Mouse (Mus musculus): ENCODE results near the gene Ccdc87. TPM values are rescaled to one million over a fixed set of nuclear protein-coding genes. Genes with fewer than 3 reads are reported as not detected.
"Not testable (repeated sequence)": the region's sequence is repeated elsewhere in the genome, so short reads cannot be mapped to it uniquely, and the experiment has no call there.

Ccdc87 gene
- total RNA-seq, 2 experiments from 2014 or later: not detected

DNA sequence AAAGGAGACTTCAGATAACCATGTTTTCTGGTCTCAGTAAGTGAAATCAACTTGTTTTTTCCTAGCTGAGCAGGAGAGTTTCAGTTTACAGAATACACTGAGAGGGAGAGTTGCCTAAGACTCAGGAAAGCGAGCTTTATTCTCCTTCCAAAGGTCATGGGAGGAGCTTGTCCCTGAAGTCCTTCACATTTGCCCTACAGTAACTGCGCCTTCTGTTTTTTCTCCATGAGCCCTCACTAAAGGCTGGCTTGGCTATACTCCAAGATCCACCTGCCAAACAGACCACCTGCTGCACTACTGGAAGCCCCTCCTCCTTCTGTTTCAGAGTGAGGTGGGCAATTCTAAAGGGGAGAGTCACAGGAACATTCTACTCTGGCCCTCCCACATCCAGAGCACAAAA, 3.1 kb upstream of the Ccdc87 start:
- no peak for ATAC-seq (replicated peaks; ENCODE audit: low FRiP score, poor library complexity, severe bottlenecking)

DNA sequence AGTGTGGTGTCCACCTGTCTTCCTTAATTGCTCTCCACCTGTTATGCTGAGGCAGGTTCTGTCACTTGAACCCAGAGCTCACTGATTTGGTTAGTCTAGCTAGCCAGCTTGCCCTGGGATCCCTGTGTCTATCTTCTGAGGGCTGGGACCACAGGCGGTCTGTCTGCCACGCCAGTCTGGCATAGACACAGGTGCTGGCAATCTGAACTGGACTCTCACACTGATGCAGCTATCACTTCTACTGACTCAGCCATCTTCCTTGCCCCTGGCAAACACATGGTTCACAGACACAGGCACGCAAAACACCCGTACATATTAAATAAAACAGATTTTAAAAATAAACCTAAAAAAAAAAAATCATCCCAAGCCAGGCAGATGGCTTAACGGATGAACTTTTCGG, 2.1 kb upstream of the Ccdc87 start:
- no peak for ATAC-seq (replicated peaks; ENCODE audit: low FRiP score, poor library complexity, severe bottlenecking)

DNA sequence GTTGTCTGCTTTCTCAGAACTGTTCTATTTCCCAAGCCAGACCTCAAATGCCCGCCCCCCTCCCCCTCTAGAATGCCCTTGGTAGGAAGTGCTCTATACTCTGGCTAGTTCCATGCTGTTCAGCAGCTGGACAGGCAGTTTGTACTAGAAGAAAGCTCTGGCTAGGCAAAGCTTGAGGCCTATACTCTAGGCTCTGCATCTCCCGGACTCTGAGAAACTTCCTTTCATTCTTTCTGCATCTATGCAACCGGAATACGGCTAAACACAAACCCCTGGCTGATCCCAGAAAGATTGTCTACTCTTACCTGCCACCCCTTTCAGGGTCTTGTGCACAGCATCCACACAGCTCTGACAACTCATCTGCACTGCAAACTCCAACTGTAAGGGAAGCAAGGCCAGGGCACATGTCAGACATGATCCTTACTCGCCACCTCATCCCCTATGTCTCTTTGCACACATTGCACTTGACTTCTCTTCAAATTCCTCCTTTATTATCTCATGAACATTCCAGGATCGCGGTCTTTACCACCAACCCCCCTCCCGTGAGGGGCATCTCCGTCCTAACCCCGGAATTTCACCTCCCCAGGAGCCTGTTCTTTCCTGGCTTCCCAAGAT, 533 bp upstream of the Ccdc87 start:
- peak; percentile 49 for ATAC-seq (replicated peaks; ENCODE audit: low FRiP score, poor library complexity, severe bottlenecking)

DNA sequence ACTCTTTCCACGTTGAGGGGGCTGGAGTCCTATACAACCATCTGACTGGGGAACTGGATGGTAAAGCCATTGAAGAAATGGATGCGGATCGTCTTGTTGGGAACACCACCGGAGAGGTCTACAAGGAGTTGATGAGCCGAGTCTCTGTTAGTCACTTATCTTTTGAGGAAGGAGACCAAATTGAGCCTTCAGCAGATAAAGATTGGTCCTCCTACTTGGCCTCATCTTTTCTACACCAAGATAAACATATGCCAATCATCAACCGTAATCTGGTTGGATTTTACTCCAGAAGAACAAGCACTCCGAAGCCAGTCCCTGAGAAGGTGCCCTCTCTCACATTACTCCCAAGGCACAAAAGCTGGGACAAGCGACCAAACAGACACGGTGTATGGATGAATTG, 1.7 kb downstream of the Ccdc87 start:
- ATAC-seq (replicated peaks; ENCODE audit: low FRiP score, poor library complexity, severe bottlenecking): no peak

DNA sequence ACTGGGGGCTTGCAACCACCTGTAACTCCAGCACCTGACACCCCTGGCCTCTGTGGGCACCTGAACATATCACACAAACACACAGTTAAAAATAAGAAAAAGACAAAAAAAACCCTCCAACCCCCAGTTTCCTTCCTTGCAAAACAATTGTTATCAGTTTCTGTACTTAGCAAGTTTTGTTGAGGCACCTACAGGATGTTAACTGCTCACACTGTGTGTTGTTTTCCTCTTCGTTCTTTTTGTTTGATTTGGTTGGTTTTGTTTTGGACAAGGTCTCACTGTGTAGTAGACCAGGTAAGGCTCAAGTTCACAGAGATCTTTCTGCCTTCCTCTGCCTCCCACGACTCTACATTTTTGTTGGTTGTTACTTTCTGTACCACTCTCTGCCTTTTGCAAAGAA, 3.4 kb downstream of the Ccdc87 start:
- no peak for ATAC-seq (replicated peaks; ENCODE audit: low FRiP score, poor library complexity, severe bottlenecking)

DNA sequence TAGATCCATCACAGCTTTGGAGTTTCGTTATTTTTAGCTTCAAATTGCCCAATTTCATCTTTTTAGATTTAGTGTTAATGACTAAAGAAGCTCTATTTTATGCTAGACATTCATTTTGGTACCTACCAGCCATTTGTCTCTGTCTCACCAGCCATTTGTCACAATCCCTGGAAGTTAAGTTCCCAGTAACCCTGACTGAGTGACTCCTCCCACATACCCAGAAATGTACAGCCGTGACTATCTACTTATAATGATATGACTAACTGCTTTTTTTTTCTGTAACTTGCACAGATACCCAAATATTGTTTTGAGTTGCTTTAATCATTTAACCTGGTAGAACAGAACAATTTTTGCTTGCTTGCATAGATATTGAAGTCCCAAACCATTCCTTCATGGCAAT, 6.7 kb downstream of the Ccdc87 start:
- no peak for ATAC-seq (replicated peaks; ENCODE audit: low FRiP score, poor library complexity, severe bottlenecking)

DNA sequence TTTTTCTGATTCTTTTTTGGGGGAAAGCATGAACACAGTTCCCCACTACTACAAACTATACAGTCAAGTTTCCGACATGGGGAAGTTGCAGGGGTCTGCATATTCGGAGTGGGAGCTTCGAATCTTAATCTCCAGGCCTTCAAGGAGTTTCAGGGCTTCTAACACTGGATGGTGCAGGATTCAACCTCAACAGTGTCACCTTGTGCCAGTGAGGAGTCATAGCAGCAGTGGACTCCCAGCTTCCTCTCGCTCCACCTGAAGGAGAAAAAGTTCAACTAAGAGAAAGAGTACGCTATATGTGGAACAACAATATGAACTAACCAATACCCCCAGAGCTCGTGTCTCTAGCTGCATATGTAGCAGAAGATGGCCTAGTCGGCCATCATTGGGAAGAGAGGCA, 8.3 kb downstream of the Ccdc87 start:
- ATAC-seq (replicated peaks; ENCODE audit: low FRiP score, poor library complexity, severe bottlenecking): peak; percentile 88

DNA sequence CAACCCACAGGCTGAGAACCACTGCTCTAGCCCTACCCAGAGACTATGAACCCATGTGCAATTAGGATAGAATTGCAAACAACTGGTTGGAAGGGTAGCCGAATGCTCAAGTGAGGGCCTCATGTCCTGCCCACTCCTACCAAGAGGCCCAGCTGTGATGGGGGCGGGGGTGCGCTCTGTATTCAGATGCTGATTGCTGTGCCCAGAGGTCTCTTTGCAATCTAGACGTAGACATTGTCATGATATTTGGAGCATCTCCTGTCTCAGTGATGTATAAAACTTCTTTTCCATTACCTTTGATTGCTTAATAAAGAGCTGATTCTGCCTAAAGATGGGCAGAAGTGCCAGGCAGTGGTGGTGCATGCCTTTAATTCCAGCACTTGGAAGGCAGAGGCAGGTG, 10.6 kb downstream of the Ccdc87 start:
- ATAC-seq (replicated peaks; ENCODE audit: low FRiP score, poor library complexity, severe bottlenecking): no peak

DNA sequence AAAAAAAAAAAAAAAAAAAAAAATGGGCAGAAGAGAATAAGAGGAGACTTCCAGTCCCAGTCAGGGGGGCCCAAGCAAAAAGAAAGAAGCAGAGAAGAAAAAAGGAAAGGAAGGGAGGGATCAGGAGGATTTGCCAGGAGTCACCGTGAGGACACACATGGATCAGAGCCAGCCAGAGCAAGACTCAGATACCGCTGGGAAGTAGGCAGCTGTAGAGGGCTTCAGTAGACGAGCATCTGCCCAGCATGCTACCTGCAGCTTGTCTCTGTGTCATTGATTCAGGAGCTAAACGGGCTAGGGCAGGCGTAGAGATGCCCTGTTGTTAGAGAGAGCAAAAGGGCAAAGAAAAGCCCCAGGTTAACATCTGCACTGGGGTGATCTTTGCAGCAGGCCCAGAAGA, 11.1 kb downstream of the Ccdc87 start:
- ATAC-seq (replicated peaks; ENCODE audit: low FRiP score, poor library complexity, severe bottlenecking): no peak

DNA sequence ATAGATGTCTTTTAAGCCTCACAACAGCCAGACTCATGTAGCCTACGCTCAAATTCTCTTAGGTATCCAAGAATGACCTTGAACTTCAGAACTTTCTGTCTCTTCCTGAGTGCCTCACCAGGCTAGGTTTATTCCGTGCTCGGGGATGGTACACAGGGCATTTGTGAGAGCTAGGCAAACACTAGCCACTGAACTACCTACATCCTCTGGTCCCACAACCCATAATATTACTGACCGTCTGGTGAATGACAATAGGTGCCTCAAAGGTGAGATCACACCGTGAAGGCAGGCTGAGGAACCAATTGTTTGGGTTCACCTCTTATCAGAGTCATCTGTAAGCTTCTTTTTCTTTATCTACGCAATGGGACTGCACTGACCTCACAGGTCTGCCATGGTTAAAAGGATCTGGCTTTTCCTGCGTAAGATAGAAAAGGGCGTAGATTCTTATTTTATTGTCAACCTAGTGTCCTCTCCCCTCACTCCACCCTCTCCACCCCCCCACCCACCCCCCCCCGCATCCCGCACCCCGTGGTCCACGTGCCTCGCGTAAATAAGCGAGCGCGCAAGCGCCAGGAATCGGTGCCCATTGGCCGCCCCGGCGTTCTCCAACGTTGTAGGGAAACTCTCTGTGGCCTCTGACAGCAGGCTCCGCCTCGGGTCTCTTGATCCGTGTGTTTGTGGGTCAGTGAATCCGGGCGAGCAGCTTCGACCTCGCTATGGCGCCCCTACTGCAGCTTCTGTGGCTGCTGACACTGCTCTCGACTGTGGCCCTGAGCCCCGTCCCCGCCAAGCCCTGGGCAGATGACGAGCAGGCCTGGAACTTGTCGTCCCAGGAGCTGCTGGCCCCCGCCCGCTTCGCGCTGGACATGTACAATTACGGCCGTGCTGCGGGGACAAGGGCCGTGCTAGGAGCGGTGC, 15.6 kb downstream of the Ccdc87 start, which contains the start of gene Ctsf:
Gene Ctsf (plus strand): TSS at position 579 of the 918 bp plus-strand sequence.
- peak; percentile 45 for ATAC-seq (replicated peaks; ENCODE audit: low FRiP score, poor library complexity, severe bottlenecking)

DNA sequence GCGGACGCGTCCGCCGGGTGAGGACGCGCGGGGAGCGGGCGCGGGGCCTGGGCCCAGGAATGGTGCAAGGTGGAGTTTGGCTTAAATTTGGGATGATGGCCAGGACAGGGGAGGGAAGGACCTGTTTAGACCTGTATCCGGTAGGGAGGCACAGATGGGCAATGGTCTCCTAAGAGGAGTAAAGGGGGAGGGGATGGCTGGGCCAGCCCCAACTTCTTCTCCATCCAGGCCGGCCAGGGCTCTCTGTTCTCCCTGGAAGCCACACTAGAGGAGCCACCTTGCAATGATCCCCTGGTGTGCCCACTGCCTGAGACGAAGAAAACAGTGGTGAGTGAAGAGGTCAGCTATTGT, 16.3 kb downstream of the Ccdc87 start:
- no peak for ATAC-seq (replicated peaks; ENCODE audit: low FRiP score, poor library complexity, severe bottlenecking)

DNA sequence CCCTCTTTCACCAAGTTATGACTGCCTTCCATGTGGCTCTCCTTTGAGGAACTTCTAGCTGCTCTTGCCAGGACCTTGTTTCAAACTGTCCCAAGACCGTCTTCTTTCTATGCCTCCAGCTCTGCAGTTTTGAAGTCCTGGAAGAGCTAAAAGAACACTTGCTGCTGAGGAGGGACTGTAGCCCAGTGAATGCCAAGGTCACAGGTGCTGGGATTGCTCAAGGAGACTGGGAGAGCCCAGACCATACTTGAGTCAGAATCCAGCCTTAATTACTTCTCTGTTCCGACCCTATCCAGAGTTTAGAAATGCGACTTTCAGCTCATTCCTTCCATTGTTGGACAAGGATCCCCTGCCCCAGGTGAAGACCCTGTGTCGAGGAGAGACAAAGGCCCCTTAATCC, 16.8 kb downstream of the Ccdc87 start:
- no peak for ATAC-seq (replicated peaks; ENCODE audit: low FRiP score, poor library complexity, severe bottlenecking)

DNA sequence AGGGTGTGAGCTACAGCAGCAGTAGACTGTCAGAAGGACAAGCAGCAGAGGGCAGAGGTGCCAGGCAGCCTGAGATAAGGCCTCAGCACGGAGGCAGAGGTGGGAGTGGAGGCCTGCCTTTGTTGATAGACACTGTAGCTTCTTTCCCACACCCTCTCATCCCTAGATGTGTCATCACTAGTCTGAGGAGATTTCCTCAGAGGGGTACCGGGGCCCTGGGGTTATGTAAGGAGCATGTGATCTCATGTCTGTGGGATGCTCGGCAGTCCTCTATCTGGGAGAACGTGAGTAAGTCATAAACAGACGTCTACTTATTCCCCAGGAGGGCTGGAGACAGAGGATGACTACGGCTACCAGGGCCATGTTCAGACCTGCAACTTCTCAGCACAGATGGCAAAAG, 19.9 kb downstream of the Ccdc87 start:
- peak; percentile 93 for ATAC-seq (replicated peaks; ENCODE audit: low FRiP score, poor library complexity, severe bottlenecking)

DNA sequence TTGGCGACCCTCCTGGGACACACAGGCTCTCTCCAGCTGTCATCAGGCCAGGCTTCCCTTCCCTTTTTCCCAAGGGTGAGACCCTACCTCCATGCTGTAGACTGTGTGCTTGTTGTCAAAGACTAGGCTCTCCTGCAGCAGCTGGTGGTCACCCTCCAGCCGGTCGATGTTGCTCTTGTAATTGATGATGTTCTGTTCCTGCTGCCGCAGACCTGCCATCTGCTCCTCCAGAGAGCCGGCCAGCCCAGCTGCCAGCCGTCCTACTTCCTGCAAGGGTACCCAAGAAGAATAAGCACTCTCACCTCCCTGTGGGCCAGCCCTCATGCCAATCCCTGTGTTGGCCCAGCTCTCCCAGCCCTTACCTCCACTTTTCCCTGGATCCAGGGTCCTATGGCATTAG, 23.9 kb downstream of the Ccdc87 start:
- no peak for ATAC-seq (replicated peaks; ENCODE audit: low FRiP score, poor library complexity, severe bottlenecking)

DNA sequence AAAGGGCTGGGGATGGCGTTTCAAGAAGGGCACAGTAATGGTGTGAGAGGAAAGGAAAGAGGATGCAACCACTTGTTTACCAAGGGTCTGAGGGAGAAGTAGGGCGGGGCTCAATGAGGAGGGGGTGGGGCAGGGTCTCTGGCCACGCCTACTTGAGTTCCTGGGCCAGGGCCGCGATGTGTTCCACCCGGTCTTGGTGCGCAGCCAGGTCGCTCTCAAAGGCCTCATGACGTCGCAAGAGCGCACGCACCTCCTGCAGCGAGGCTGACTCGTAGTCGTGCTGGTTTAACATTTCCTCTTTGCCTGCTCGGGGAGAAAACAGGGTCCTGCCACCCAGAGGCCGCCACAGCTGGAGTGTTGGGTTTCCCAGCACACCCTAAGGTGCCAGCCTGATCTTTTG, 26.0 kb downstream of the Ccdc87 start:
- no peak for ATAC-seq (replicated peaks; ENCODE audit: low FRiP score, poor library complexity, severe bottlenecking)

DNA sequence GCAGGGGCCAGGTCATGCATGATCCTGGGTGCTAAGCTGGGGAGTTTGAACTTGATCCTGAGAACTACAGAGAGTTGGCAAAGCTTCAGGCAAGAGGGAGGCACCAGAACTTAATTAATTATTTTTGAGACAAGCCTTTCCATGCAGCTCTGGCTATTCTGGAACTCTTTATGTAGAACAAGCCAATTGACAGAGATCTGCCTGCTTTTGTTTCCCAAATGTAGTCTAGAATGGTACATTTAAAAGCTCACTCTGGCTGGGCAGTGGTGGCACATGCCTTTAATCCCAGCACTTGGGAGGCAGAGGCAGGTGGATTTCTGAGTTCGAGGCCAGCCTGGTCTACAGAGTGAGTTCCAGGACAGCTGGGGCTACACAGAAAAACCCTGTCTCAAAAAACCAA, 35.4 kb downstream of the Ccdc87 start:
- ATAC-seq (replicated peaks; ENCODE audit: low FRiP score, poor library complexity, severe bottlenecking): not testable (repeated sequence)

DNA sequence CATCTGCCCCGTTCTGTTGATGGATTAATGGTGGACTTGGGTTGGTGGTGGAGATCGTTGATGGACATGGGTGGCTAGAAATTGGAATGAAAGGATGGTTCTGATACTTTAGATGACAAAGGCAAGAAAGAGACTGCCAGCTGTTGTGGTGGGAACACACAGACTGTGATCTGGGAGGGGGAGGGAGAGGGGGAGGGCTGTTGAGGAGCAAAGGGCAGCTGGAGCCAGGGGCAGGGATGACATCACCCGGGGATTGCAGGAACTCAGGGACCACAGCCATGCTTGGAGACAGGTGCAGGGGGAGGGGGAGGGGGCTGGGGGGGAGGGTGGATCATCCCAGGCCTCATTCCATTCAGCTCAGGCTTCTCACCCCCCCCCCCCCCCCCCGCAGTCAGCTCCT, 37.1 kb downstream of the Ccdc87 start:
- ATAC-seq (replicated peaks; ENCODE audit: low FRiP score, poor library complexity, severe bottlenecking): no peak

DNA sequence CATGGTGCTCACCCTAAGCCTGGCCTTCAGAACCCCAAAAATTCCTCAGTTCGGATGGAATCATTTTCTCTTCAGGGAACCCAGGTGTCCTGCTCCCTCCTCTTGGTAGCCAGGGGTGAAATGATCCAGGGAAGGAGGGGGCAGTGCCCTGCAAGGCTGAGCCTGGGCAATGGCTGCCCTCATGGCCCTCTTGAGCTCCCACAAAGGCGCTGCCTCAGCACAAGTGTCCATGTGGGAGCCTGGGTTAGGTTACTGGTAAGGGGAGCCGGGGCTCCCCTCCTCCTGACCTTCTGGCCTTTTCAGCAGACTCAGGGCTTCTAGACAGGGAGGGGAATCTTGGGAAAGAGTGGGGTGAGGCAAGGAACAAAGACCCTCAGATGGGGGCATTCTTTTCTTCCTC, 37.6 kb downstream of the Ccdc87 start:
- ATAC-seq (replicated peaks; ENCODE audit: low FRiP score, poor library complexity, severe bottlenecking): no peak

DNA sequence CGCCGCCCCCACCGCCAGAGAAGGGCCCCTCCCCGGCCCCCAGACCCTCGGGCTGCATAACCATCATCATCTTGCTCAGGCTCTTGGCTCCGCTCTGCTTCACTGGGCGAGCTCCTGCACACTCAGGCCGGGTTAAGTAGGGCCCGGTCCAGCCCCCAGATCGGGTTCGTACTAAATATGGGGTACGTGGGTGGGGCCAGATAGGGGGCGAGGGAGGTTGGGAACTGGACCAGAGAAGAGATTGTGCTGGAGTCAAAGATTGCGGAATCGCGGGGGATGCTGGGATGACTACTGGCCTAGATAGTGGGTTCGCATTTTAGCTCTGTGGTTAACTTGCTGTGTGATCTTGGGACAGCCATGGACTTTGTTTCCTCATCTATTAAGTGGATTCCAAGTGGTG, 38.6 kb downstream of the Ccdc87 start, which contains the start of gene Actn3:
Gene Actn3 (minus strand): TSS at position 125 of the 400 bp plus-strand sequence.
- peak; percentile 5; the same call in 1 of the 2 replicates for ATAC-seq (replicated peaks; ENCODE audit: low FRiP score, poor library complexity, severe bottlenecking)

DNA sequence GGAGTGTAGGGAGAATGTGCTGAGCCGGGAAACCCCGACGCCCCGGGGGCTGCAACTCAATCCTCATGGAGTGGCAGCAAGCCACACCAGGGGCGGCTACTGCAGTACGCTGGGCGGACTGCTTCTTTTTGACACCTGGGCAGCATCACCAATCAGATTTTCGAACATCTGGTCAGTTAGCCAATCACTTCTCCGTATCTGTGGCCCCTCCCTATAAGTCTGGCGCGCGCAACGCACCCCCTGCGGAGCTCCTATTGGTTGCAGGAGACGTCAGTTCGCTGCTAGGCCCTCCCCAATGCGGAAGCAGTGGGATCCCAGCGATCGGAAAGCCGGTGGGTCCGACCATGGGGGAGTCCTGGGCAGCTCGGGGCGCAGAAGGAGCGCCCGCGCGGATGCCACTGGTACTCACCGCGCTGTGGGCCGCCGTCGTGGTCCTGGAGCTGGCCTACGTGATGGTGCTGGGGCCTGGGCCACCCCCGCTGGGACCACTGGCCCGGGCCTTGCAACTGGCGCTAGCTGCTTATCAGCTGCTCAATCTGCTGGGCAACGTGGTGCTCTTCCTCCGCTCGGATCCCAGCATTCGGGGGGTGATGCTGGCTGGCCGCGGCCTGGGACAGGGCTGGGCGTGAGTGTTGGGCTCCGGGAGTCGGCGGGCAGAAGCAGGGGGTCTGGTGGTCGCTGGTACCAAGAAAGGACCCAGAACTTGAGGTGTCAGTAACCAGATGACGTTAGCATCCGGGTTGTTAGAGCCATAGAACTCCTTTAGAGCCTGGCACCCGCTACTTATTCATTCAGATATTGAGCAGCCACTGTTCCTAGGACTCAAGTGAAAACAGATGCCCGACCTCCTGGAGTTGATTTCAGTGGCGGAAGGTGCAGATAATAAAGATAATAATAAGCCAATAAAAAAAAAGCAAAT, 39.5 kb downstream of the Ccdc87 start, which contains the start of gene Zdhhc24:
Gene Zdhhc24 (plus strand): TSS at position 264 of the 919 bp plus-strand sequence.
- peak; percentile 95 for ATAC-seq (replicated peaks; ENCODE audit: low FRiP score, poor library complexity, severe bottlenecking)

All from erythroblast, adult 5-6 weeks (primary cell).